Mouse (Mus musculus): ENCODE measurements at regions not wholly inside any gene's neighbourhood (a gene's known extent, or its start where the extent isn't known, plus 50 kb on each side); places are given as distances from the start of the nearest gene placed in this dataset.

- no peak overlapping the region for H3ac ChIP-seq (ENCODE audit: control insufficient read depth, insufficient read length)
- TF ChIP-seq TCF3 (IDR thresholded peaks at IDR 0.05; ENCODE audit: insufficient read length, low read depth) (no peak), MYOD1 (IDR thresholded peaks at IDR 0.05; ENCODE audit: control insufficient read depth in 1 of 3, insufficient read length in 2 of 3, low read depth in 2 of 3) (no peak), E2F4 (IDR thresholded peaks at IDR 0.05; ENCODE audit: insufficient read depth) (no peak), MYOG (IDR thresholded peaks at IDR 0.05; ENCODE audit: control insufficient read depth in 1 of 3, insufficient read depth in 1 of 3, insufficient read length in 2 of 3, low read depth in 2 of 3) (no peak), POLR2AphosphoS2 (IDR thresholded peaks at IDR 0.05; ENCODE audit: insufficient read length, low read depth) (no peak), SRF (IDR thresholded peaks at IDR 0.05; ENCODE audit: control insufficient read depth, insufficient read length, low read depth) (no peak), MAX (IDR thresholded peaks at IDR 0.05; ENCODE audit: low read depth) (no peak), CEBPB (IDR thresholded peaks at IDR 0.05; ENCODE audit: insufficient read depth, poor library complexity, severe bottlenecking) (no peak), TCF12 (IDR thresholded peaks at IDR 0.05; ENCODE audit: insufficient read depth, poor library complexity, severe bottlenecking) (no peak), REST (IDR thresholded peaks at IDR 0.05; ENCODE audit: insufficient read depth, insufficient read length) (no peak), USF1 (IDR thresholded peaks at IDR 0.05; ENCODE audit: low read depth) (no peak), POLR2A (IDR thresholded peaks at IDR 0.05; ENCODE audit: insufficient read length, low read depth) (no peak)
- no peaks in the 10 kb centered on the region for H3K36me3 ChIP-seq (ENCODE audit: control insufficient read depth, insufficient read depth)
- H3K79me2 ChIP-seq (ENCODE audit: control insufficient read depth, insufficient read depth) = no peaks in the 10 kb centered on the region
- H3K27me3 ChIP-seq (ENCODE audit: control insufficient read depth, insufficient read depth, insufficient read length) = no peaks in the 10 kb centered on the region
- no peak overlapping the region for H3K4me2 ChIP-seq (ENCODE audit: low read depth)
- H3K4me3 ChIP-seq = no peak overlapping the region
These were observed 58.1 kb upstream of the Cdkn2b start for GRCm38 (mm10) chr4:89368850-89369524.

- H3K79me2 ChIP-seq (ENCODE audit: control insufficient read depth, insufficient read depth) = no peaks in the 10 kb centered on the region
- H3K4me3 ChIP-seq = no peak overlapping the region
- no peaks in the 10 kb centered on the region for H3K27me3 ChIP-seq (ENCODE audit: control insufficient read depth, insufficient read depth, insufficient read length)
- no peak overlapping the region for H3ac ChIP-seq (ENCODE audit: control insufficient read depth, insufficient read length)
- no peaks in the 10 kb centered on the region for H3K36me3 ChIP-seq (ENCODE audit: control insufficient read depth, insufficient read depth)
- TF ChIP-seq REST (IDR thresholded peaks at IDR 0.05; ENCODE audit: insufficient read depth, insufficient read length) (no peak), POLR2A (IDR thresholded peaks at IDR 0.05; ENCODE audit: insufficient read length, low read depth) (no peak), CEBPB (IDR thresholded peaks at IDR 0.05; ENCODE audit: insufficient read depth, poor library complexity, severe bottlenecking) (no peak), POLR2AphosphoS2 (IDR thresholded peaks at IDR 0.05; ENCODE audit: insufficient read length, low read depth) (no peak), E2F4 (IDR thresholded peaks at IDR 0.05; ENCODE audit: insufficient read depth) (no peak), USF1 (IDR thresholded peaks at IDR 0.05; ENCODE audit: low read depth) (no peak), MYOG (IDR thresholded peaks at IDR 0.05; ENCODE audit: control insufficient read depth in 1 of 3, insufficient read depth in 1 of 3, insufficient read length in 2 of 3, low read depth in 2 of 3) (no peak), MAX (IDR thresholded peaks at IDR 0.05; ENCODE audit: low read depth) (no peak), TCF12 (IDR thresholded peaks at IDR 0.05; ENCODE audit: insufficient read depth, poor library complexity, severe bottlenecking) (no peak), SRF (IDR thresholded peaks at IDR 0.05; ENCODE audit: control insufficient read depth, insufficient read length, low read depth) (no peak), MYOD1 (IDR thresholded peaks at IDR 0.05; ENCODE audit: control insufficient read depth in 1 of 3, insufficient read length in 2 of 3, low read depth in 2 of 3) (no peak), TCF3 (IDR thresholded peaks at IDR 0.05; ENCODE audit: insufficient read length, low read depth) (no peak)
- no peak overlapping the region for H3K4me2 ChIP-seq (ENCODE audit: low read depth)
These were observed 55.8 kb upstream of the Cdkn2b start for GRCm38 (mm10) chr4:89366581-89367141.

- no peak overlapping the region for H3K4me3 ChIP-seq
- TF ChIP-seq CEBPB (IDR thresholded peaks at IDR 0.05; ENCODE audit: insufficient read depth, poor library complexity, severe bottlenecking) = no peak
- TF ChIP-seq MYOD1 (IDR thresholded peaks at IDR 0.05; ENCODE audit: control insufficient read depth in 1 of 3, insufficient read length in 2 of 3, low read depth in 2 of 3) = no peak
- no peak for TF ChIP-seq SRF (IDR thresholded peaks at IDR 0.05; ENCODE audit: control insufficient read depth, insufficient read length, low read depth)
- no peak for TF ChIP-seq MAX (IDR thresholded peaks at IDR 0.05; ENCODE audit: low read depth)
- no peak for TF ChIP-seq POLR2A (IDR thresholded peaks at IDR 0.05; ENCODE audit: insufficient read length, low read depth)
- no peak for TF ChIP-seq REST (IDR thresholded peaks at IDR 0.05; ENCODE audit: insufficient read depth, insufficient read length)
- TF ChIP-seq TCF3 (IDR thresholded peaks at IDR 0.05; ENCODE audit: insufficient read length, low read depth) = no peak
- no peak for TF ChIP-seq TCF12 (IDR thresholded peaks at IDR 0.05; ENCODE audit: insufficient read depth, poor library complexity, severe bottlenecking)
- TF ChIP-seq E2F4 (IDR thresholded peaks at IDR 0.05; ENCODE audit: insufficient read depth) = no peak
- TF ChIP-seq POLR2AphosphoS2 (IDR thresholded peaks at IDR 0.05; ENCODE audit: insufficient read length, low read depth) = no peak
- no peak for TF ChIP-seq MYOG (IDR thresholded peaks at IDR 0.05; ENCODE audit: control insufficient read depth in 1 of 3, insufficient read depth in 1 of 3, insufficient read length in 2 of 3, low read depth in 2 of 3)
- no peak for TF ChIP-seq USF1 (IDR thresholded peaks at IDR 0.05; ENCODE audit: low read depth)
- H3K79me2 ChIP-seq (ENCODE audit: control insufficient read depth, insufficient read depth) = no peaks in the 10 kb centered on the region
- no peak overlapping the region for H3ac ChIP-seq (ENCODE audit: control insufficient read depth, insufficient read length)
- no peaks in the 10 kb centered on the region for H3K36me3 ChIP-seq (ENCODE audit: control insufficient read depth, insufficient read depth)
- no peak overlapping the region for H3K4me2 ChIP-seq (ENCODE audit: low read depth)
- H3K27me3 ChIP-seq (ENCODE audit: control insufficient read depth, insufficient read depth, insufficient read length) = no peaks in the 10 kb centered on the region
These were observed 55.0 kb upstream of the Cdkn2b start for GRCm38 (mm10) chr4:89365875-89366274.

GRCm38 (mm10) chr4:89363150-89363683 lies 52.4 kb upstream of the Cdkn2b start:
- Histone ChIP-seq H3K79me2 (ENCODE audit: control insufficient read depth, insufficient read depth) (no peaks in the 10 kb centered on the region), H3K4me2 (ENCODE audit: low read depth) (no peak overlapping the region), H3ac (ENCODE audit: control insufficient read depth, insufficient read length) (no peak overlapping the region), H3K4me3 (no peak overlapping the region), H3K27me3 (ENCODE audit: control insufficient read depth, insufficient read depth, insufficient read length) (no peaks in the 10 kb centered on the region), H3K36me3 (ENCODE audit: control insufficient read depth, insufficient read depth) (no peaks in the 10 kb centered on the region)
- TF ChIP-seq SRF (IDR thresholded peaks at IDR 0.05; ENCODE audit: control insufficient read depth, insufficient read length, low read depth) (no peak), CEBPB (IDR thresholded peaks at IDR 0.05; ENCODE audit: insufficient read depth, poor library complexity, severe bottlenecking) (no peak), E2F4 (IDR thresholded peaks at IDR 0.05; ENCODE audit: insufficient read depth) (no peak), REST (IDR thresholded peaks at IDR 0.05; ENCODE audit: insufficient read depth, insufficient read length) (no peak), USF1 (IDR thresholded peaks at IDR 0.05; ENCODE audit: low read depth) (no peak), MAX (IDR thresholded peaks at IDR 0.05; ENCODE audit: low read depth) (no peak), TCF12 (IDR thresholded peaks at IDR 0.05; ENCODE audit: insufficient read depth, poor library complexity, severe bottlenecking) (no peak), POLR2A (IDR thresholded peaks at IDR 0.05; ENCODE audit: insufficient read length, low read depth) (no peak), MYOD1 (IDR thresholded peaks at IDR 0.05; ENCODE audit: control insufficient read depth in 1 of 3, insufficient read length in 2 of 3, low read depth in 2 of 3) (no peak), POLR2AphosphoS2 (IDR thresholded peaks at IDR 0.05; ENCODE audit: insufficient read length, low read depth) (no peak), MYOG (IDR thresholded peaks at IDR 0.05; ENCODE audit: control insufficient read depth in 1 of 3, insufficient read depth in 1 of 3, insufficient read length in 2 of 3, low read depth in 2 of 3) (no peak), TCF3 (IDR thresholded peaks at IDR 0.05; ENCODE audit: insufficient read length, low read depth) (no peak)

All from myocyte (in vitro differentiated cells).